Mouse (Mus musculus): ENCODE data around the gene Ppp1r27. TPM values are rescaled to one million over a fixed set of nuclear protein-coding genes. Genes with fewer than 3 reads are reported as not detected.

The Ppp1r27 gene
- polyA plus RNA-seq, 1 experiment, result 4.1 TPM

DNA sequence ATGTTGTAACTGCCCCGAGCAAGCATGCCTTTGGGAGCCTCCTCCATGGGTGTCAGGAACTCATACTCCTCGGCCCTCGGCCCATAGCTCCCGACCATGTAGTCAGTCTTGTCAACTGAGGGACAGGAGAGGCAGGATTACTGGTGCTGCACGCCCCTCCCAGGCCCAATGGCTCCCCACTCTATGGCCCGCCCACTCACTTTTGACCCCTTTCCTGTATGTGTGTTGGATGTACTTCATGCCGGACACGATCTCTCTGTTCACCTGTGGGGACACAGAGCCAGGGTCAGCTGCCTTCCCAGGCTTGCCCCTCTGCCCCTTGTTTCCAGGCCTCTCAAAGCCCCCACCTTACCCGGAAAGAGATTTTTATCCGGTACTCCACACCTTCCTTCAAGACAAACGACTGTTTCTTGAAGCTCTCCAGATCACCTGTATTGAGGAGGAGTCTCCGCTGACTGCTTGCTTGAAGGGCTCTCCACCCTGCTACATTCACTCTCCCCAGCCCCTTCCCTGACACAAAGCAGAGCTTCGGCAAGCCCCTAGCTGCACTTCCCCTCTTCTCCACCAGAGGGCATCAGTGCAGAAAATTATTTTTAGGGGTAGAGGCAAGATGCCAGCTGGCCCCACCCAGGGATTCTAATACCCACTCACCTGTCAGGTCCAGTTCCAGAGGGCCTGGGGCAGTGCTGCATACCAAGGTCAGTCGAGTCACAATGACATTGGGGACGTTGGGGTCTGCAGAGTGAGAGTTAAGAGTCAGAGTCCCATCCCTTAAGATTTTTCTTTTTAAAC lies 28.6 kb upstream of the Ppp1r27 start:
- H3K27ac ChIP-seq (replicated peaks; ENCODE audit: low read depth, low read length), result no peak overlapping the region
- H3K4me3 ChIP-seq (ENCODE audit: insufficient read depth, low read depth, low read length), result peak overlapping the region; percentile 97
- 0 out of 2 replicates have a peak, but pooled peaks cover 3% of the 10 kb centered on the region for H3K4me1 ChIP-seq (ENCODE audit: control insufficient read depth, insufficient read depth, insufficient read length, low read length)

DNA sequence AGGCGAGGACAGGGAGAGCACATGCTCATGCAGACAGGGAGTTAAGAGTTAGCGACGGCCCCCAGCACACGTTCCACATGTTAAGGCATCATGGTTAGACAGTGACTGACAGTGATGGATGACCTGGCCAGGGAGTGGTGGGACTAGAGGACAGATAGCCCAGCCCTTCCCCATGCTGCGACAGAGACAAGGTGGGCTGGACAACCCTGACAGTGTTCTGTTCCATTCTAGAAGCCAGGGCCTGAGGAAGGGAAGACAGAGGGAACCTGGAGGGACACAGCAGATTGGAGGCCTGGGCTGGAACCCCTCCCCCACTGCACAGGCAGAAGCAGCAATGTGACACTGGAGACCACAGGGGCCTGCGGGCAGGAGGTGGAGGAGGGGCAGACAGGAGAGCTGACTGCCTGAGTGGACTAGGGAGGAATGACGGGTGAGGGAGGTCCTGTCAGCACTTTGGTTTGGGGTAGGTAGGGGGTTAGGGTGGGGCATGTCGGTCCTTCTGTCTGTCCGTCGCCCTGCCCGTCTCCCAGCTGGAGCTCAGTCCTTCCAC lies 27.8 kb upstream of the Ppp1r27 start:
- Histone ChIP-seq H3K27ac (replicated peaks; ENCODE audit: low read depth, low read length) (no peak overlapping the region), H3K4me3 (ENCODE audit: insufficient read depth, low read depth, low read length) (no peak overlapping the region), H3K4me1 (ENCODE audit: control insufficient read depth, insufficient read depth, insufficient read length, low read length) (0 out of 2 replicates have a peak, but pooled peaks cover 3% of the 10 kb centered on the region)

- Histone ChIP-seq H3K4me1 (ENCODE audit: control insufficient read depth, insufficient read depth, insufficient read length, low read length) (0 out of 2 replicates have a peak, but pooled peaks cover 3% of the 10 kb centered on the region), H3K27ac (replicated peaks; ENCODE audit: low read depth, low read length) (no peak overlapping the region), H3K4me3 (ENCODE audit: insufficient read depth, low read depth, low read length) (no peak overlapping the region)
Measured at GRCm38 (mm10) chr11:120578024-120578693, 27.2 kb upstream of the Ppp1r27 start.

GRCm38 (mm10) chr11:120577211-120578023 lies 26.5 kb upstream of the Ppp1r27 start:
- no peak overlapping the region for H3K4me3 ChIP-seq (ENCODE audit: insufficient read depth, low read depth, low read length)
- H3K27ac ChIP-seq (replicated peaks; ENCODE audit: low read depth, low read length), result no peak overlapping the region
- 0 out of 2 replicates have a peak, but pooled peaks cover 3% of the 10 kb centered on the region for H3K4me1 ChIP-seq (ENCODE audit: control insufficient read depth, insufficient read depth, insufficient read length, low read length)

GRCm38 (mm10) chr11:120576365-120576981 lies 25.5 kb upstream of the Ppp1r27 start:
- Histone ChIP-seq H3K4me3 (ENCODE audit: insufficient read depth, low read depth, low read length) (no peak overlapping the region), H3K4me1 (ENCODE audit: control insufficient read depth, insufficient read depth, insufficient read length, low read length) (0 out of 2 replicates have a peak, but pooled peaks cover 3% of the 10 kb centered on the region), H3K27ac (replicated peaks; ENCODE audit: low read depth, low read length) (no peak overlapping the region)

- no peak overlapping the region for H3K27ac ChIP-seq (replicated peaks; ENCODE audit: low read depth, low read length)
- 0 out of 2 replicates have a peak, but pooled peaks cover 3% of the 10 kb centered on the region for H3K4me1 ChIP-seq (ENCODE audit: control insufficient read depth, insufficient read depth, insufficient read length, low read length)
- H3K4me3 ChIP-seq (ENCODE audit: insufficient read depth, low read depth, low read length), result no peak overlapping the region
Measured at GRCm38 (mm10) chr11:120575940-120576339, 25.0 kb upstream of the Ppp1r27 start.

- Histone ChIP-seq H3K4me1 (ENCODE audit: control insufficient read depth, insufficient read depth, insufficient read length, low read length) (0 out of 2 replicates have a peak, but pooled peaks cover under 1% of the 10 kb centered on the region), H3K27ac (replicated peaks; ENCODE audit: low read depth, low read length) (no peak overlapping the region), H3K4me3 (ENCODE audit: insufficient read depth, low read depth, low read length) (no peak overlapping the region)
Measured at GRCm38 (mm10) chr11:120575046-120575445, 24.1 kb upstream of the Ppp1r27 start.

GRCm38 (mm10) chr11:120574278-120574600 lies 23.3 kb upstream of the Ppp1r27 start:
- Histone ChIP-seq H3K27ac (replicated peaks; ENCODE audit: low read depth, low read length) (no peak overlapping the region), H3K4me3 (ENCODE audit: insufficient read depth, low read depth, low read length) (0 out of 2 replicates have a peak overlapping the region, but pooled peaks have one; percentile 2), H3K4me1 (ENCODE audit: control insufficient read depth, insufficient read depth, insufficient read length, low read length) (no peaks in the 10 kb centered on the region)

DNA sequence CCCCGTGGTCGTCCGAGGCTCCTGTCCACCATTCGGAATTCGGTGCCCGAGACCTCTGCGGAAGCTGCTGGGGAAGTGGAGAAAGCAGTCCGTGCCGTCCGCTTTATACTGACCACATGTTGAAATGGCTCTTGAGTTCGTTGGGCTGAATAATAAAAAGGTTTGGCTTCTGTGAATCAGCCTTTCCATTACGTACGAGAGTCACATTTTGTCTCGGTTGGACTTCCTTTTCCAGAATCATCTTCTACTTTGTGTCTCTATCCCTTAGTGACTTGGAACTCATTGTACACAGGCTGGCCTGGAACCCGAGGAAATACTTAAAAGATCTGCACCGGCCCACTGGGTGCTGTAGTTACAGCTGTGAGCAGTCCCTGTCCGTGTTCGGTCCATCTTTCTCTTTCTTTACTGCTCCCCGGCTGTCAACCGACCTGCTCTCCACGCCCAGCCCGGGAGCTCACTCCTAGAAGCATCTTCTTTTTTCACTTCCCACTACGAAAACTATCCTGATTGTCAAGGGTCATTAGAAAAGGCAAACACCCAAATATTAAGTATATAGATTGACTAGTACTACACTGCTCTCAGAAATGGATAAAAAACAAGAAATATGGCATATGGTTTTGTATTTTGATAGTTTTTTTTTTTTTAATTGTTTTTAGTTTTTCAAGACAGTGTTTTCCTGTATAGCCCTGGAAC lies 22.8 kb upstream of the Ppp1r27 start:
- Histone ChIP-seq H3K4me3 (ENCODE audit: insufficient read depth, low read depth, low read length) (peak overlapping the region; percentile 77), H3K4me1 (ENCODE audit: control insufficient read depth, insufficient read depth, insufficient read length, low read length) (no peaks in the 10 kb centered on the region), H3K27ac (replicated peaks; ENCODE audit: low read depth, low read length) (peak overlapping the region; percentile 84)

- Histone ChIP-seq H3K4me3 (ENCODE audit: insufficient read depth, low read depth, low read length) (peak within 1 kb of the TSS; percentile 82), H3K27ac (replicated peaks; ENCODE audit: low read depth, low read length) (peak within 1 kb of the TSS; percentile 84), H3K4me1 (ENCODE audit: control insufficient read depth, insufficient read depth, insufficient read length, low read length) (no peaks in the 10 kb centered on the region)
Measured at GRCm38 (mm10) chr11:120572752-120573584, 22.0 kb upstream of the Ppp1r27 start, which contains the start of gene P4hb. Gene P4hb (minus strand): TSS chr11:120573253.

DNA sequence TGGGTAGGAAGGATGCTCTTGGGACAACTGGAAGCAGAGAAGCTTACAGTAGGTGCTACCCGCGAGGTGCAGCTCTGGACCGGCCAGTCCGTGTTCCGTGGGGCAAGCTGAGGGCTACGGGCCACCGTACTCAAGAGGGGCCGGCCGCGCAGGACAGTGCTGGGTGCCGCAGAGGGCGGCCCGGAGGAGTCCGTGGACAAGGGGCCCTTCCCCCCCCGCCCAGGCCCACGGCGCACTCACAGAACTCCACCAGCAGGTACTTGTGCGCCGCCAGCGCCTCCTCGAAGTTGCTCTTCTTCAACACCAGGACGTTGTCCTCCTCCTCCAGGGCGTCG lies 21.5 kb upstream of the Ppp1r27 start:
- H3K27ac ChIP-seq (replicated peaks; ENCODE audit: low read depth, low read length), result peak overlapping the region; percentile 46
- no peaks in the 10 kb centered on the region for H3K4me1 ChIP-seq (ENCODE audit: control insufficient read depth, insufficient read depth, insufficient read length, low read length)
- peak overlapping the region; percentile 82 for H3K4me3 ChIP-seq (ENCODE audit: insufficient read depth, low read depth, low read length)

DNA sequence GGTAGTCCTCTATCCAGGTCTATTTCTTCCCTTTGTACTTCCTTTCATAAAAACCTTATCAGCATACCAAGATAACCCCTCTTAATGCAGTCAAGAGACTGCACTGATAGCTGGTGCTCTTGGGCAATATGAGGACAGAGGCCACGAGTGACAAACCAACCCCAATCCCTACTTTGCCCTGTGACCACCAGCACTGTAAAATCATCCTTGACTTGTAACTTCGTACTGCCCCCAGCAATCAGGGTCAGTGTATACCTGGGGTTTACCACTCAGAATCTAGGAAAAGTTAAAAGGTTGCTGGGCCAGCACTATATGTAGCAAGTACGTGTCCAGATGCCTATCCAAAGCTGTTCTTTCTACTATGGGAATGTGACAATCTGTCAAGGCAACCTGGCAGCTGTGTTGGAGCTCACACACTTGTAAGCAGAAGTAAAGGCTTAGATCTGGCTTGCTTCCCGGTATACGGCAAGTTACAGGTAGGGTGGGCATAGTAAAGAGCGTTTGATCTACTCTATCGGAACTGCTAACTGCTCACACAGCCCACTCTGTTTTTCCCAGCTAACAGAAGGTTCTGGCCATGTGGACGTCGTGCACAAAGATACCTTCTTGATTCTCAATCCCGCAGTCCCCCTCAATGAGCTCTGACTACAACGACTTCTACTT lies 21.0 kb upstream of the Ppp1r27 start:
- Histone ChIP-seq H3K27ac (replicated peaks; ENCODE audit: low read depth, low read length) (no peak overlapping the region), H3K4me1 (ENCODE audit: control insufficient read depth, insufficient read depth, insufficient read length, low read length) (no peaks in the 10 kb centered on the region), H3K4me3 (ENCODE audit: insufficient read depth, low read depth, low read length) (peak overlapping the region; percentile 82)

DNA sequence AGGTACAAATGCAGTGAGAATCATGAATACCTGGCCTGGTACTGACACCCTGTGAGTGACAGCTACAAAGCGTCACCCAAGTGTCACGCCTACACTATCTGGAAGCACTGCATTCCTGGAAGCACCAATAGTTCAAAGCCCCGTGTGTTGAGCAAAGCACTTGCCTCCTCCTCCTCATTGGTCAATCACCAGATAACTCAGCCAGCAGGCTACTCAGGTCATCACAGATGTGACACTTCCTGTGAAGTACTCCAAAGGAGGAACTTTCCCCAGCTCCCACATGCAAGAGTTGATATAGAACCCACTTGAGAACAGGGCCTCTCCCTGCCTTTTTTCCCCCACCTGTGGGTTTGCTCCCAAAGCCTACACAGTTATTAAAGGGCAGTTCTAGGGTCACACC lies 20.2 kb upstream of the Ppp1r27 start:
- Histone ChIP-seq H3K4me1 (ENCODE audit: control insufficient read depth, insufficient read depth, insufficient read length, low read length) (no peaks in the 10 kb centered on the region), H3K4me3 (ENCODE audit: insufficient read depth, low read depth, low read length) (peak overlapping the region; percentile 82), H3K27ac (replicated peaks; ENCODE audit: low read depth, low read length) (no peak overlapping the region)
